Comparison of ENCODE assay signal across 12 mouse cellular contexts in genomic region chr2:17672156-17672555, GRCm38 (mm10).
"Had no signal": no experiment of that assay in that cellular context is flagged by ENCODE, and none has a peak within 500 bp of the region (broad histone marks: within the 10 kb centered on the region; RNA-seq: fewer than 3 reads in every experiment).

No protein-coding gene starts in this region.

- H3K36me3 ChIP-seq: midbrain, embryonic 12.5 days; neural tube, embryonic 12.5 days; stomach, embryonic 15.5 days had no signal

- H3K4me1 ChIP-seq: stomach, embryonic 15.5 days had no signal

- ATAC-seq: midbrain, embryonic 16.5 days had no signal

- H3K4me3 ChIP-seq: midbrain, embryonic 12.5 days; myocyte; neural tube, embryonic 12.5 days; stomach, embryonic 15.5 days had no signal

- DNase-seq: lung, adult 18-20 months; lung, embryonic 14.5 days; lung, postnatal 10 days; lung, postnatal 4 days; midbrain, embryonic 14.5 days; right cerebral cortex, postnatal 14 days had no signal

- H3K9me3 ChIP-seq: midbrain, embryonic 12.5 days; neural tube, embryonic 12.5 days; stomach, embryonic 15.5 days had no signal

- H3K27ac ChIP-seq: midbrain, embryonic 12.5 days; neural tube, embryonic 12.5 days; stomach, embryonic 15.5 days; stomach, postnatal 0 days had no signal

- H3K9ac ChIP-seq: lung, embryonic 14.5 days; midbrain, embryonic 12.5 days; neural tube, embryonic 12.5 days; stomach, embryonic 15.5 days had no signal

- H3K4me2 ChIP-seq: lung, embryonic 14.5 days; midbrain, embryonic 12.5 days; neural tube, embryonic 12.5 days; stomach, embryonic 15.5 days had no signal

- H3K27me3 ChIP-seq: neural tube, embryonic 12.5 days; stomach, embryonic 15.5 days had no signal
